Mouse (Mus musculus) layer of hippocampus, postnatal 10 days (tissue): ENCODE measurements around the gene Efcab11. TPM values are rescaled to one million over a fixed set of nuclear protein-coding genes. Genes with fewer than 3 reads are reported as not detected.
"Not testable (repeated sequence)": the region's sequence is repeated elsewhere in the genome, so short reads cannot be mapped to it uniquely, and the experiment has no call there.

Experiments used
- DNase-seq, 2 experiments: peaks; one replicate each; pipeline ENCODE4 v3.0.0; 2021; ENCODE audit warnings: low spot score in 2 of 2
- total RNA-seq, 2 experiments: library from RNA; stranded (reverse); gene quantifications; 2 replicates each; pipeline ENCODE4 v1.2.3; 2021

The Efcab11 gene
- total RNA-seq, 2 experiments from 2014 or later, result 0.94 to 1.2 TPM

DNA sequence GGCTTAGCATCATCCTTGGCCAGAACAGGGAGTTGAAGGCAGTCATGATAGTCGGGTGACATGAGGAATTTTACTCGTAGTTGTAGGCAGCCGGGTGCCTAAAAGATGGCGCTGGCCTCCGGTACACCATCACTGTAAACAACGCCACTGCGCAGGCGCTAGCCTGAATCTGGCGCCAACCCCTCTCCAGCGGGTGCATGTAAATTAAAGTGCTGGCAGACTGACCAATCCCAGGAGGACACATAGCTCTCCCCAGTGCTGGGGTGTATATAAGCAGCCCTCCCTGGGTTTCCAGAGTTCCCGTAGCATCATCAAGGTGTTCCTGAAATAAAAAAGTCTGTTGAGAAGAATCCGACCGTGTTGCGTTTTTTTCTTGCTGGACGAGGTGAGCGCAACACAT, 66.2 kb downstream of the Efcab11 start:
- not testable (repeated sequence) for DNase-seq

DNA sequence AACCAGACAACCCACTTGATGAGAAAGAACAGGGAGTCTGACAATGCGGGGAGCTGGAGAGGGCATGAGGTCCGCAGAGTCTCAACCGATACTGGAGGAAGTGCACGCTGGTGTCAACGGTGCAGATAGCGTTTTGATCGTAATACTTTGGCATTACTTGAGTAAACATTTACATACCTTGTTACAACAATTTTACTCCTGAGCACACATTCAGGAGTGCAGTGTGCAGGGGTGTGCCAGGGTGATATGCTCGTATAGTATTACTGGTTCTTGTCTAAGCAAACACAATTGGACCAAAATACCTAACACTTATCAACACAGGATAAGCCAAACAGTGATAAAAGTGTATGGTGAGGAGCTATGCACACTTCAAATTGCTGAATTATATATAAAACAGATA, 69.0 kb downstream of the Efcab11 start:
- no peak for DNase-seq

DNA sequence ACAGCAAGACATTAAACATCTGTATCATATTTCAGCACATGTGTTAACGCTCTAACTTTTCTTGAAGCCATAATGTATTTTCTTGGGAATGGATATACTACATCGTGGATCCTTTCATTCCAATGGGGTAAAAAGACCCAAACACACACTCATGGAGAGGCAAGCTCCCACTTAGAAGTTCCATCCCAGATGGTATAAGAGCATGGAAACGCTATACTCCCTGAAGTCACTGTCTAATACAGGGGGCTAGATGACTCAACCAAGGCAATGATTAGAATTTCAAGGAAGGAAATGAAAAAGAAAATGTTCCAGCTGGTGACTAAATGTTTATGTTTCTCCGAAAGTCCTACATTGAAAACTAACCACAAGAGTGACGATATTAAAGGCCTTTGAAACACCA, 76.3 kb downstream of the Efcab11 start:
- DNase-seq, result no peak

GRCm38 (mm10) chr12:99806741-99807140, 77.5 kb downstream of the Efcab11 start:
- DNase-seq, result not testable (repeated sequence)

- DNase-seq, result no peak
Observed at GRCm38 (mm10) chr12:99795921-99796320, 88.3 kb downstream of the Efcab11 start.

GRCm38 (mm10) chr12:99794792-99795620, 89.2 kb downstream of the Efcab11 start:
- no peak for DNase-seq

DNA sequence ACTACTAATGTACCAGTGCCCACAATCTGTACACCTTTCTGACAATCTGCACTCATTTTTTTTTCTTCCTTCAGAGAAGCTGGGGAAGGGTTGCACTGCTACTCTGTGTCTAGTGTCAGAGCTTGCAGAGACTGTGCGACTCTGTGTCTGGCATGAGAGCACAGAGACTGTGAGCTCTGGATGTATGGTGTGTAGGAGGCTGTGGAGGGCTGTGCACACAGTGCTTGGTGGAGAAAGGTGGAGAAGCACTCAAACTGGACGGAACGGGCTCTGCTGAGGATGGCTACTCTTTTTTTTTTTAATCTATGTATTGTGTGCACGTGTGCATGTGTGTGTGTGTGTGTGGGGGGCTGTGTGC, 90.1 kb downstream of the Efcab11 start:
- no peak for DNase-seq

GRCm38 (mm10) chr12:99793465-99794157, 90.6 kb downstream of the Efcab11 start:
- no peak for DNase-seq

GRCm38 (mm10) chr12:99789283-99789960, 94.8 kb downstream of the Efcab11 start:
- no peak for DNase-seq

DNA sequence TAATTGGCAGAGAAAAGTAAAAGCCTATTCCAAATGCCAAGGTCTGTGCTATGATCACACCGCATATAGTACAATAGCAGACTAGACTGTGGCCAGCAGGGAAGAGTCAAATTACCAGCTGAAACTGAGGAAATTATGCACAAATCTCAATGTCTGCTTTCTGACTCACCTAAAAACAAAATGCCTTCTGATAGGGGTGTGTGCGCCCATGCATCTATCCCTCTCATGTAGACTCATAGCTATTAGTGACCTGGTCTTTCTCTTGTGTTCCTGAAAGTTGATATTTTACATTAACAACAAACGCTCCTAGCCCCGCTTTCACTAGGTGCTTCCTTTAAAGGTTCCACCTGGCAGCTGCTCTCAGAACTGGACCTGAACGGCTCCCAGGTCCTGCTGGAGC, 102.5 kb downstream of the Efcab11 start:
- DNase-seq, result no peak

DNA sequence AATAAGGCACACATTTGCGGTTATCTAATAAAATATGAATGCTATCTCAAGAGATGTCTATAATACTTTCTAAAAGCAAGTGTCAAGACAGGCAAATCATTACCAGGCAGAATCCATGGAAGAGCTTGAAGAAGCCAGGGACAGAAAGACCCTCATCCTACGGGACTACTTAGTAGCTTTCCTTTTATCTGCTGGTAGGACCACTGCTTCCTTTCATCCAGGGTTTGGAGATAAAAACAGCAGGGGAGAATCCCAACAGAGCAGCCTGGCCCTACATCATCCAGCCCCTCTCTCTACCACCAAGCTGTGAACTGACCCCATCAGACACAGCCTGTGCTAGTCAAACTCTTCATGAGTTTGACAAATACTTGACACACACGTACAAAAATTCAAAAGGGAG, 103.8 kb downstream of the Efcab11 start:
- DNase-seq, result no peak

DNA sequence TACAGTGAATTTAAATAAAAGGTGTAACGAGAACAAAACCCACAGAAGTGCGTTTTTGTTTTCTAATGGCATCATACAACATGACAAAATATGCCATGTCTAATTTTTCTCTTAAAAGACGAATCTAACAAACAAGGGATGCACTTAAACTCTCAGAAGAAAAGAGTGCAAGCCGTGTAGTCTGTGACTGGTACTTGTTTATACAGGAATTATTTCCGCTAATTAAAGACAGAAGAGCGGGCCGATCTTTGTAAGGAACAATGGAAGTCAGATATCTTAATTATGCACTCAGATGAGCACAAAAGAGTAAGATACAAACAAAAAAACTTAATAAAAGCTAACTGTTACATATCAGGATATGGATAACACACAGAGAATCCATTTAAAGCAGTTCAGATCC, 104.3 kb downstream of the Efcab11 start:
- no peak for DNase-seq

DNA sequence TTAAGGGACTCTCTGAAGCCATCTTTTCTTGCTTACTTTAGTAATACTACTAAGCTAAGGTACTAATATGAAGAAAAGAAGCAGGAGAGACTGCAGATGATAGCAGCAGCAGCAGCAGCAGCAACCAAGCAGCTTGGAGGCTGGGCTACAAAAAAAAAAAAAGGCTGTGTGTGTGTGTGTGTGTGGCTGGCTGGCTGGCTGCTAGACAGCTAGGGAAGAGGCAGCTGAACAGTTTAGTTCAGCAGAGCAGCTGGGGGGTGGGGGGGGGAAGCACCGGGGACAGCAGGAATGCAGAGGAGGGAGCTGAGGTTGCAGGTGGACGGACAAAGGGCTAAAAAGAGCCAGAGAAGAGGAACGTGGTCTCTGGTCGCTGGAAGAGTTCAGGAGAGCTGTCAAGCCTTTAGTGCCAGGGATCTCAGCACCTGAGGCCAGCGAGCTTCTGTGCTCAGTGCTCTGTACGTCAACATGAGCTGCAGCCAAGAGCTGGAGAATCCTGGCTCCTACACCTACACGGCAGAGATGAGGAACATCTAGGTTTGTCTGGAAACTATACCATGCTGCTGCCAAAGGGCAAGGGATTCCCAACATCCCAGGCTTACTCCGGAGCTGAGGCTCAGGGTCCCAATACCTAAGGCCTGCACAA, 107.6 kb downstream of the Efcab11 start:
- DNase-seq, result no peak

GRCm38 (mm10) chr12:99774864-99775263, 109.4 kb downstream of the Efcab11 start:
- no peak for DNase-seq

DNA sequence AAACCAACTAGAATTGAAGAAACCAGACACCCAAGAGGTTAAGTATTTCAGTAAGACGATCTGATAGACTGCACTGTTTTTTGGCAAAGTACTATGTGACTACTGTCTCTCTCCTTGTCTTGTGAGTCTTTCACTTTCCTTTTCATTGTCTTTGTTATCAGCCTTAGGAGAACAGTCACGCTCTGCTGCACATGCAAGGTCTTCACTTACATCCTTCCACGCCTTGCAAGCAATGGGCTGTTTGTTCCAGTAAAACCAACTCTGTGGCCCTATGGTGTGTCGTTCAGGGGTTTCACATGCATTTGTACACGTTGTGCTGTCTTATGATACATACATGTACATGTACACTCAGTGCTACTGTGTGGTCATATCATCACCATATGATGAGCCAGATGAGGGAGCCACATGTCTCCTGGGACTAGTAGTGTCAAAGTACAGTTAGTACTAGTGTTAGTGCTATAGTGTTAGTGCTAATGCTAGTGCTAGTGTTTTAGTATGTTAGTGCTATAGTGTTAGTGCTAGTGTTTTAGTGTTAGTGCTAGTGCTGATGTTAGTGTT, 110.5 kb downstream of the Efcab11 start:
- no peak for DNase-seq

- no peak for DNase-seq
Observed at GRCm38 (mm10) chr12:99771018-99771417, 113.2 kb downstream of the Efcab11 start.

GRCm38 (mm10) chr12:99769626-99770025, 114.6 kb downstream of the Efcab11 start:
- DNase-seq, result no peak

- no peak for DNase-seq
Observed at GRCm38 (mm10) chr12:99767691-99768090, 116.5 kb downstream of the Efcab11 start.

GRCm38 (mm10) chr12:99765979-99766378, 118.3 kb downstream of the Efcab11 start:
- no peak for DNase-seq

DNA sequence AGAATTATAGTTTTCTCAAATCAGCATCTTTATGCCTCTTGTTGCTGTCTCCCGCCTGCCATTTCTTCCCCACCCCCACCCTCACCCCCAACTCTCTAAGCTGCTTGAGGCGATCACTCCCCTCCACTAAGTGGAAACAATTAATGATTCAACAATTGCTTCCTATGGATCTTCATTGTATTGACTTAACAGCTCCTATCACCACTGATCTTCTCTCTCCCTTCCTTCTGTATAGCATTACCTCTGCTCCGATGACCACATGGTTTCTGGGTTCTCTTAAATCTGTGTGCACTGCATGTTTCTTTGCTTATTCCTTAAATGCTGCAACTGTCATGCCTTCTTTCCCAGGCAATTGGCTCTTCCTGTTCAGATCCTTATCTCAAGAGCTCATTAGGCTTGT, 120.2 kb downstream of the Efcab11 start:
- no peak for DNase-seq
